Comparison of ENCODE assay signal across 8 mouse cellular contexts in genomic region chr2:92437875-92438274, GRCm38 (mm10). TPM values are rescaled to one million over a fixed set of nuclear protein-coding genes. Genes with fewer than 3 reads are reported as not detected.
A peak's percentile ranks its signal among the peaks of the same experiment; 100 is the strongest.
DNase-seq lines count a peak whose midpoint lies in the region; ATAC-seq and TF ChIP-seq lines count a peak whose summit lies in the region.

No protein-coding gene starts in this region.

- peak overlapping the region; percentile 27 for H3K4me2 ChIP-seq in forebrain, embryonic 14.5 days (ENCODE audit: low read length)
- peak overlapping the region; percentile 36 for H3K4me2 ChIP-seq in liver, postnatal 0 days (ENCODE audit: low read depth, low read length)
- peak overlapping the region; percentile 47 for H3K4me2 ChIP-seq in neural tube, embryonic 13.5 days

- no peak overlapping the region for H3K4me3 ChIP-seq in ES-E14 (ENCODE audit: insufficient read depth in 1 of 2, low read depth in 1 of 2, low read length in 2 of 2, poor library complexity in 1 of 2, severe bottlenecking in 1 of 2)
- no peak overlapping the region for H3K4me3 ChIP-seq in forebrain, embryonic 14.5 days (ENCODE audit: low read depth, low read length)
- no peak overlapping the region for H3K4me3 ChIP-seq in liver, postnatal 0 days (ENCODE audit: low read depth, low read length)
- H3K4me3 ChIP-seq in neural tube, embryonic 13.5 days, result peak overlapping the region; percentile 11; the same call in 1 of the 2 replicates

- WGBS in forebrain, embryonic 14.5 days, result 1% methylated on average over 5 of the region's 5 CpGs
- WGBS in liver, postnatal 0 days (ENCODE audit: insufficient replicate concordance), result under 1% methylated on average over 5 of the region's 5 CpGs
- under 1% methylated on average over 5 of the region's 5 CpGs for WGBS in neural tube, embryonic 13.5 days

- no peak overlapping the region for H3K9ac ChIP-seq in ES-E14 (ENCODE audit: insufficient read depth, low read depth, low read length, poor library complexity, severe bottlenecking)
- H3K9ac ChIP-seq in forebrain, embryonic 14.5 days (ENCODE audit: low read length), result no peak overlapping the region
- H3K9ac ChIP-seq in liver, postnatal 0 days (replicated peaks), result no peak overlapping the region
- no peak overlapping the region for H3K9ac ChIP-seq in neural tube, embryonic 13.5 days

- peak; percentile 91 for DNase-seq in ES-E14 (ENCODE audit: low read depth, low spot score)
- DNase-seq in c-Kit-negative CD71-positive TER-119-positive erythroid progenitor cells, embryonic 14.5 days (ENCODE audit: low read depth, low spot score), result peak; percentile 75
- peak; percentile 92 for DNase-seq in forebrain, embryonic 14.5 days (ENCODE audit: low spot score)
- DNase-seq in heart, postnatal 10 days, result peak; percentile 86 to 91
- peak; percentile 92 for DNase-seq in layer of hippocampus, adult 11-12 months (ENCODE audit: low spot score)
- DNase-seq in liver, postnatal 0 days, result peak; percentile 86
- peak; percentile 38 to 71 for DNase-seq in thymus, postnatal 10 days (ENCODE audit: low spot score in 2 of 2)

- peaks cover 0 to 3% of the 10 kb centered on the region in 2 experiments; a peak in 2 of 4 replicates for H3K4me1 ChIP-seq in ES-E14 (ENCODE audit: control insufficient read depth in 2 of 2, insufficient read depth in 2 of 2, low read length in 2 of 2, poor library complexity in 1 of 2)
- H3K4me1 ChIP-seq in forebrain, embryonic 14.5 days (ENCODE audit: control insufficient read depth, insufficient read depth, low read length), result peaks cover 6% of the 10 kb centered on the region
- H3K4me1 ChIP-seq in liver, postnatal 0 days (ENCODE audit: insufficient read depth), result peaks cover 18% of the 10 kb centered on the region
- H3K4me1 ChIP-seq in neural tube, embryonic 13.5 days (replicated peaks), result peaks cover 22% of the 10 kb centered on the region

- no peaks in the 10 kb centered on the region for H3K36me3 ChIP-seq in ES-E14 (ENCODE audit: control insufficient read depth, insufficient read depth, low read length, poor library complexity, severe bottlenecking)
- H3K36me3 ChIP-seq in forebrain, embryonic 14.5 days (ENCODE audit: control insufficient read depth, insufficient read depth, low read length), result no peaks in the 10 kb centered on the region
- no peaks in the 10 kb centered on the region for H3K36me3 ChIP-seq in liver, postnatal 0 days (replicated peaks; ENCODE audit: insufficient read depth, low read length)
- no peaks in the 10 kb centered on the region for H3K36me3 ChIP-seq in neural tube, embryonic 13.5 days

- TF ChIP-seq CTCF in liver, postnatal 0 days (IDR thresholded peaks at IDR 0.05; ENCODE audit: low read depth), result peak; percentile 94

- H3K9me3 ChIP-seq in ES-E14 (ENCODE audit: control insufficient read depth, insufficient read depth, low read depth, low read length), result no peaks in the 10 kb centered on the region
- H3K9me3 ChIP-seq in forebrain, embryonic 14.5 days (replicated peaks; ENCODE audit: control insufficient read depth, low read length), result no peaks in the 10 kb centered on the region
- no peaks in the 10 kb centered on the region for H3K9me3 ChIP-seq in liver, postnatal 0 days (ENCODE audit: low read length)
- H3K9me3 ChIP-seq in neural tube, embryonic 13.5 days, result no peaks in the 10 kb centered on the region

- ATAC-seq in forebrain, embryonic 14.5 days, result no peak
- no peak for ATAC-seq in liver, postnatal 0 days
- no peak for ATAC-seq in neural tube, embryonic 13.5 days (ENCODE audit: low read depth)

- in situ Hi-C loops in ES-E14 (cut with MboI; ENCODE audit: low sequenced_read_pairs in 2 of 2, unreplicated experiment in 2 of 2), result loop anchor here in 1 of 2 experiments (10.0 kb wide), 1 partner anchor 473 kb away; no protein-coding TSS in a partner anchor

- H3K27me3 ChIP-seq in forebrain, embryonic 14.5 days (replicated peaks; ENCODE audit: control insufficient read depth, insufficient read depth, low read length), result 0 out of 2 replicates have a peak, but pooled peaks cover 4% of the 10 kb centered on the region
- no peaks in the 10 kb centered on the region for H3K27me3 ChIP-seq in liver, postnatal 0 days (ENCODE audit: insufficient read depth, low read length)
- peaks cover 6% of the 10 kb centered on the region; the same call in 1 of the 2 replicates for H3K27me3 ChIP-seq in neural tube, embryonic 13.5 days

- TF ChIP-seq EP300 in liver, postnatal 0 days (IDR thresholded peaks at IDR 0.05; ENCODE audit: low read depth), result peak; percentile 58

- intact Hi-C loops in heart, postnatal 10 days (cut with DNase I), result loop anchor here (2.0 to 5.0 kb wide), 4 partner anchors 15 to 251 kb away; partner anchors contain the start of genes Large2 and Pex16

- no peak overlapping the region for H3K27ac ChIP-seq in ES-E14 (ENCODE audit: insufficient read depth, low read depth, low read length, poor library complexity, severe bottlenecking)
- H3K27ac ChIP-seq in forebrain, embryonic 14.5 days (ENCODE audit: low read depth, low read length), result no peak overlapping the region
- H3K27ac ChIP-seq in liver, postnatal 0 days (ENCODE audit: low read depth), result 0 out of 2 replicates have a peak overlapping the region, but pooled peaks have one; percentile 19
- H3K27ac ChIP-seq in neural tube, embryonic 13.5 days (replicated peaks), result no peak overlapping the region

TF ChIP-seq in ES-E14, 5 proteins besides CTCF, POLR2A, EP300 and RAD21:
- TF ChIP-seq ZNF384 (IDR thresholded peaks at IDR 0.05; ENCODE audit: low read depth, low read length) (no peak), HCFC1 (IDR thresholded peaks at IDR 0.05; ENCODE audit: borderline replicate concordance, insufficient read depth, low read length) (no peak), CHD2 (IDR thresholded peaks at IDR 0.05; ENCODE audit: low read depth, low read length) (no peak), ZC3H11A (IDR thresholded peaks at IDR 0.05; ENCODE audit: borderline replicate concordance, low read depth, low read length) (peak; percentile 66; the same call in 1 of the 2 replicates), MAFK (IDR thresholded peaks at IDR 0.05; ENCODE audit: insufficient read depth, low read depth, low read length) (no peak)

RNA-seq across cellular contexts. Expression of gene Cry2, which starts 4.0 kb away (rescaled TPM):
- 11.7 and 19.3 TPM in 2 replicates for total RNA-seq in ES-E14 (2012; rRNA removed)
- polyA plus RNA-seq in forebrain, embryonic 14.5 days (2014; fragmentation: Nextera tagmentation; extraction: Ambion mirVana), result 16.1 and 24.6 TPM in 2 replicates
- 10 to 100 TPM; 25.6 to 30.9 TPM for total RNA-seq in heart, postnatal 10 days (2021)
- polyA plus RNA-seq in liver, postnatal 0 days (2015; fragmentation: Nextera tagmentation; extraction: Ambion mirVana), result 9.6 and 11.9 TPM in 2 replicates
- polyA plus RNA-seq in neural tube, embryonic 13.5 days (2015; fragmentation: Nextera tagmentation; extraction: Ambion mirVana), result 35.9 and 37.7 TPM in 2 replicates

RNA-seq across cellular contexts. Expression of gene Slc35c1, which starts 22.5 kb away (rescaled TPM):
- total RNA-seq in ES-E14 (2012; rRNA removed), result 4.8 and 5.2 TPM in 2 replicates
- polyA plus RNA-seq in forebrain, embryonic 14.5 days (2014; fragmentation: Nextera tagmentation; extraction: Ambion mirVana), result 8.7 and 11.3 TPM in 2 replicates
- 1 to 10 TPM; 6.7 to 6.9 TPM for total RNA-seq in heart, postnatal 10 days (2021)
- polyA plus RNA-seq in liver, postnatal 0 days (2015; fragmentation: Nextera tagmentation; extraction: Ambion mirVana), result 9.0 and 9.3 TPM in 2 replicates
- 12.3 and 13.1 TPM in 2 replicates for polyA plus RNA-seq in neural tube, embryonic 13.5 days (2015; fragmentation: Nextera tagmentation; extraction: Ambion mirVana)

RNA-seq across cellular contexts. Expression of gene Mapk8ip1, which starts 36.8 kb away (rescaled TPM):
- total RNA-seq in ES-E14 (2012; rRNA removed), result 10.1 and 11.6 TPM in 2 replicates
- 49.3 and 54.5 TPM in 2 replicates for polyA plus RNA-seq in forebrain, embryonic 14.5 days (2014; fragmentation: Nextera tagmentation; extraction: Ambion mirVana)
- 10 to 100 TPM in 1 of 2 experiments, 1 to 10 TPM in 1; 9.3 to 10.3 TPM for total RNA-seq in heart, postnatal 10 days (2021)
- polyA plus RNA-seq in liver, postnatal 0 days (2015; fragmentation: Nextera tagmentation; extraction: Ambion mirVana), result 2.6 and 2.8 TPM in 2 replicates
- polyA plus RNA-seq in neural tube, embryonic 13.5 days (2015; fragmentation: Nextera tagmentation; extraction: Ambion mirVana), result 138 and 152 TPM in 2 replicates

RNA-seq across cellular contexts. Expression of gene 1700029I15Rik, which starts 55.5 kb away (rescaled TPM):
- total RNA-seq in ES-E14 (2012; rRNA removed), result 1.3 and 1.6 TPM in 2 replicates
- 3.2 and 3.7 TPM in 2 replicates for polyA plus RNA-seq in forebrain, embryonic 14.5 days (2014; fragmentation: Nextera tagmentation; extraction: Ambion mirVana)
- total RNA-seq in heart, postnatal 10 days (2021), result 1 to 10 TPM; 2.0 to 2.1 TPM
- polyA plus RNA-seq in liver, postnatal 0 days (2015; fragmentation: Nextera tagmentation; extraction: Ambion mirVana), result 1.9 and 2.1 TPM in 2 replicates
- 6.4 TPM in 2 replicates for polyA plus RNA-seq in neural tube, embryonic 13.5 days (2015; fragmentation: Nextera tagmentation; extraction: Ambion mirVana)

Comparison
In these comparisons a context has a peak if more than half of its experiments do, and no peak if none do; other contexts are left out.
1. RNA of gene Mapk8ip1, which starts 36.8 kb away (polyA plus RNA-seq): 138 to 152 TPM in neural tube, embryonic 13.5 days and 49.3 to 54.5 TPM in forebrain, embryonic 14.5 days; 2.6 to 2.8 TPM in liver, postnatal 0 days; every median in the first group is over 10 times any median in the second.
2. Peak in every context shown above with its lines, with median percentiles within 50 percentile points of each other: DNase-seq and H3K4me2 ChIP-seq.